Mouse (Mus musculus) forebrain, embryonic 13.5 days (tissue): Measurements from ENCODE around the gene B4galt3. TPM values are rescaled to one million over a fixed set of nuclear protein-coding genes. Genes with fewer than 3 reads are reported as not detected.

ENCODE experiments used
- ATAC-seq: fragments of 200-750 bp; cut with Nextera tagmentation; 2 replicates; pipeline ENCODE4 v1.8.0; 2017
- H3K27ac ChIP-seq: fragments of 300-500 bp; sonication (generic); 2 replicates; pipeline ENCODE4 v1.5.1; 2015; ENCODE audit warnings: inconsistent platforms, mild to moderate bottlenecking, moderate library complexity
- H3K27me3 ChIP-seq: fragments of 300-500 bp; sonication (generic); 2 replicates; pipeline ENCODE4 v1.6.1; 2015; ENCODE audit warnings: mild to moderate bottlenecking, inconsistent platforms
- H3K36me3 ChIP-seq: fragments of 300-500 bp; sonication (generic); 2 replicates; pipeline ENCODE4 v1.6.1; 2015; ENCODE audit warnings: mild to moderate bottlenecking, inconsistent platforms; ENCODE audit not compliant: poor library complexity, severe bottlenecking
- H3K4me1 ChIP-seq: fragments of 300-500 bp; sonication (generic); 2 replicates; pipeline ENCODE4 v1.6.1; 2015; ENCODE audit warnings: inconsistent platforms
- H3K4me2 ChIP-seq: fragments of 300-500 bp; sonication (generic); 2 replicates; pipeline ENCODE4 v1.6.1; 2015; ENCODE audit warnings: inconsistent platforms, mild to moderate bottlenecking, moderate library complexity
- H3K4me3 ChIP-seq: fragments of 300-500 bp; sonication (generic); 2 replicates; pipeline ENCODE4 v1.5.1; 2015; ENCODE audit warnings: mild to moderate bottlenecking, inconsistent platforms
- H3K9ac ChIP-seq: fragments of 300-500 bp; sonication (generic); 2 replicates; pipeline ENCODE4 v1.6.1; 2015; ENCODE audit warnings: mild to moderate bottlenecking, inconsistent platforms
- H3K9me3 ChIP-seq: fragments of 300-500 bp; sonication (generic); replicated peaks from 2 replicates; pipeline ENCODE4 v1.6.1; 2016; ENCODE audit warnings: inconsistent platforms
- WGBS: fragments of 180-500 bp; shearing (Covaris S2); methylation state at CpG from one replicate; pipeline ENCODE4 v1.1.7; 2015; 5-methylcytosine and 5-hydroxymethylcytosine counted together
- polyA plus RNA-seq: library from polyadenylated mRNA; unstranded; fragments of >200 nt; fragmentation: Nextera tagmentation; extraction: Ambion mirVana; gene quantifications from 2 replicates; pipeline ENCODE4 v1.2.1, GENCODE M21; 2015

B4galt3 gene
- polyA plus RNA-seq, 1 experiment from 2014 or later, result 95.3 TPM

GRCm38 (mm10) chr1:171281528-171281923 is 11.4 kb downstream of the B4galt3 start:
- H3K4me3 ChIP-seq, result peak overlapping the region; percentile 70
- peak; percentile 48 for ATAC-seq
- peak overlapping the region; percentile 64 for H3K9ac ChIP-seq
- H3K4me1 ChIP-seq, result peaks cover 36% of the 10 kb centered on the region
- peaks cover 65% of the 10 kb centered on the region for H3K36me3 ChIP-seq
- WGBS, result 1% methylated on average over 10 of the region's 10 CpGs
- peak overlapping the region; percentile 77 for H3K27ac ChIP-seq
- H3K27me3 ChIP-seq, result no peaks in the 10 kb centered on the region
- H3K4me2 ChIP-seq, result peak overlapping the region; percentile 89
- H3K9me3 ChIP-seq, result no peaks in the 10 kb centered on the region

- no peak overlapping the region for H3K9ac ChIP-seq
- H3K9me3 ChIP-seq, result no peaks in the 10 kb centered on the region
- H3K27me3 ChIP-seq, result no peaks in the 10 kb centered on the region
- peaks cover 61% of the 10 kb centered on the region for H3K36me3 ChIP-seq
- no peak overlapping the region for H3K4me3 ChIP-seq
- no peak for ATAC-seq
- peak overlapping the region; percentile 77; the same call in 1 of the 2 replicates for H3K27ac ChIP-seq
- H3K4me1 ChIP-seq, result peaks cover 43% of the 10 kb centered on the region
- 83% methylated on average over 18 of the region's 18 CpGs for WGBS
- H3K4me2 ChIP-seq, result peak overlapping the region; percentile 89
Observed at GRCm38 (mm10) chr1:171282086-171282805, 12.1 kb downstream of the B4galt3 start.

DNA sequence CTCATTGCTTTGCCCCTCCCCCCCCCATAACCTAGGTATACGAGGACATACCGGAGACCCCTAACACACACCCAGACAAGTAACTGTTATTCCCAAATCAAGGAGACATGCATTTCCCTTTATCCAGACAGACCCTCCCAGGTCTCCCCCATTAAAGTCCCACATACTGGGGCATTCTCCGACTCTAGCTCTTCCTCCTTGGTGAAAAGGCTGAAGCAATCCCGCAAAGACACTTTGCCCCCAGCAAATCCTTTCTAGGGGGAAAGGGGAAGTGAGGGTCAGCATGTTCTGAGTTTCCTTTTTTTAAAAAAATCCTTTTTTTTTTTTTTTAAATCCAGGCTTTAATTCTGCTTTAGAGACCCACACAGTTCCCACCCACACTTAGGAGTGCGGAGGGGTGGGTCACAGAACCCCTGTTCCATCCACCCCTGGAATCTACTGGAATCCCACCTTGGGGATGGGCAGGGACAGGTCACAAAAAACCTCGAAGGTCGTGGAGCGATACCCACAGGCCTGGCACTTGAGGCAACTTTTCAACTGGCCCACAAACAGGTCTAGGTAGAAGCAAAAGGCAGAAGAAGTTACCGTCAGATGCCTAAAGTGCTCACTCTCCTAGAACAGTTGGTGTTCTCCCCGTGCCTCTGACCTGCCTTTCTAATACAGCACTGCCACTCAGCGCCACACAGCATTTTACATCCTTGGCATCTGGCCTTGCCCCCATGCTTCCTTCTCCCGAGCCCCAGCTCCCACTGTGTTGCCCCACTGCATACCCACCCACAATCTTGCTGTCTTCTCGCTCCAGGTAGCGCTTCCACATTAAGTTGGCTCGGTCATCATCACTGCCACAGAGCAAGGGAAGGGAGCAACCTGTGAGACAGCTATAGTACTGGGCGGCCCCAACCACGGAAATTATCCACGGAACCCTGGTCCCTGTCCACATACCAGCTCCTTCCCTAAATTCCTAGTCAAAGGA is 13.3 kb downstream of the B4galt3 start:
- Histone ChIP-seq H3K4me2 (no peak overlapping the region), H3K9ac (no peak overlapping the region), H3K4me3 (no peak overlapping the region), H3K9me3 (no peaks in the 10 kb centered on the region), H3K4me1 (peaks cover 49% of the 10 kb centered on the region), H3K36me3 (peaks cover 52% of the 10 kb centered on the region), H3K27ac (no peak overlapping the region), H3K27me3 (no peaks in the 10 kb centered on the region)
- 91% methylated on average over 18 of the region's 18 CpGs for WGBS
- ATAC-seq, result no peak

DNA sequence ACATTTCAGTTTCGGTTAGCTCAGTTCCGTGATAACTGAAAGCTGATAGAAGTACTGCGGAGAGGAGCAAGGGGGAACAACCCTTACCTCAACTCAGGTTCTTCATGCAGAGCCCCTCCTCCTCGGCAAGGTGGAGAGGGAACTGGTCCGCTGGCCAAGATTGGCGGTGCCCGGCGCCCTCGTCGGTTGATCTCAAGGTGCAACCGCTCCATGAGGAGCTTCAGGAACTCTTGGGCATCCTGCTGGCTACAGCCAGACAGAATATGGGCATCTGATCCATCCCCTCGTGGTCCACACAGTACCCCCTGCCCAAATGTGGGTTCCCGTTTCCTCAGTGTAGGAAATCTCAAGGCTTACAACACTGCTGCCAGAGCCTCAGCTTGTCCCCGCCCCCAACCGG is 14.4 kb downstream of the B4galt3 start:
- H3K4me1 ChIP-seq, result peaks cover 48% of the 10 kb centered on the region
- peaks cover 59% of the 10 kb centered on the region for H3K36me3 ChIP-seq
- WGBS, result 92% methylated on average over 15 of the region's 15 CpGs
- H3K27ac ChIP-seq, result no peak overlapping the region
- no peak overlapping the region for H3K4me3 ChIP-seq
- H3K4me2 ChIP-seq, result no peak overlapping the region
- H3K9me3 ChIP-seq, result no peaks in the 10 kb centered on the region
- ATAC-seq, result no peak
- H3K9ac ChIP-seq, result no peak overlapping the region
- no peaks in the 10 kb centered on the region for H3K27me3 ChIP-seq

DNA sequence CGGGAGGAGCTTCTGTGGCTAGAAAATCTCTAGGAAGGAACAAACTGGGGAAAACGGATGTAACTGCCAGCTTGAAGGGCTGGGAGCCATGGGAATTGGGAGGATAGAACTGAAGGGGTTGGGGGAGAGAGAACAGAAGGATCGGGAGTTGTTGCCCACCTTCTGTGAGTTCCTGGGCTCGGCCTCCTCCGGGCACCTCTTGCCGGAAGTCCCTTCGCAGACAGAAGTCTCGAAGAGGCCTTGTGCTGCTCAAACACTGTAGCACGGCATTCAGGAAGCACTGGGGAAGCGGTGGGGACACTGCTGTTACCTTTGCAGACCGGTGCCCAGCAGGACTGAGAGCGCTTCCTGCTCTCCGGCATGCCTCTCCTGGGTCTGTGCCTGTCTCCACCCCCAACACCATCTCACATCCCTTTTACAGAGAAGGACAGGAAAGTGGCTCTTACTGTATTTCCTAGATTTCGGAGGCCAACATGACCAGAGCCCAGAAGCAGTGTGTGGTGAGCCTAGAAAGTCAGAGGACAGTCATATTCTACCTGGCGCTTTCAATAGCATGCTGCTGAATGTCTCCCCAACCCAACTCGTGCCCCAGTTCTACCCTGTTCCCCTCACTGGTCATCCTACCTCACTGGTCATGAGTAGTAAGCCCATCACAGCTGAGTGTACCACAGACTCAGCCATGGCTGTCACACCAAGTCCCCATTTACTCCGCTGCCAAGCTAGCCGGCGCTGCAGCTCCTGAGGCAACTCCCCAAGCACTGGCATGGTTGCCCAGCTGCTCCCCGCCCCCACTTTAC is 15.2 kb downstream of the B4galt3 start:
- H3K27me3 ChIP-seq, result no peaks in the 10 kb centered on the region
- no peaks in the 10 kb centered on the region for H3K9me3 ChIP-seq
- H3K27ac ChIP-seq, result no peak overlapping the region
- H3K9ac ChIP-seq, result peak overlapping the region; percentile 47; the same call in 1 of the 2 replicates
- H3K4me1 ChIP-seq, result peaks cover 40% of the 10 kb centered on the region
- no peak overlapping the region for H3K4me2 ChIP-seq
- ATAC-seq, result no peak
- peaks cover 67% of the 10 kb centered on the region for H3K36me3 ChIP-seq
- WGBS, result 89% methylated on average over 20 of the region's 20 CpGs
- no peak overlapping the region for H3K4me3 ChIP-seq

DNA sequence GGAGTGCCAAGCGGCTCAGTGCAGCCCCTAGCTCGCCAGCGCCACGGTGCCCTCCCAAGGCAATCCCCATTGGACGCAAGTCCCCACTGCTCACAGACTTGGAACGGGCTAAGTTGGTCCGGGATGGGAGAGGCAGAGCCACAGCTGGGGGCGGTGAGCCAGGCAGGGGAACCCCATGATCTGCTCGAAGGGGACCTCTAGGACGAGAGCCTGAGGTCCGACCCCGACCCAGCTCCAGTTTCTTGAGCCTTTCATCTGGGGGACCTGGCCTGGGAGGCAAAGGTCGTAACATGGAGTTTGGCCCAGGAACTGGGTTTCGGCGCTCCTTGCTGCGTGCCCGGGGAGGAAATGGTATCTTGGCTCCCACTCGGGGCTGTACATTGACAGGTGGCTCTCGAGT is 16.4 kb downstream of the B4galt3 start:
- H3K4me3 ChIP-seq, result peak overlapping the region; percentile 80
- no peaks in the 10 kb centered on the region for H3K27me3 ChIP-seq
- 90% methylated on average over 19 of the region's 19 CpGs for WGBS
- no peak overlapping the region for H3K27ac ChIP-seq
- H3K4me2 ChIP-seq, result peak overlapping the region; percentile 70
- peak overlapping the region; percentile 96; the same call in 1 of the 2 replicates for H3K9ac ChIP-seq
- peaks cover 34% of the 10 kb centered on the region for H3K4me1 ChIP-seq
- no peaks in the 10 kb centered on the region for H3K9me3 ChIP-seq
- peaks cover 68% of the 10 kb centered on the region for H3K36me3 ChIP-seq
- no peak for ATAC-seq

DNA sequence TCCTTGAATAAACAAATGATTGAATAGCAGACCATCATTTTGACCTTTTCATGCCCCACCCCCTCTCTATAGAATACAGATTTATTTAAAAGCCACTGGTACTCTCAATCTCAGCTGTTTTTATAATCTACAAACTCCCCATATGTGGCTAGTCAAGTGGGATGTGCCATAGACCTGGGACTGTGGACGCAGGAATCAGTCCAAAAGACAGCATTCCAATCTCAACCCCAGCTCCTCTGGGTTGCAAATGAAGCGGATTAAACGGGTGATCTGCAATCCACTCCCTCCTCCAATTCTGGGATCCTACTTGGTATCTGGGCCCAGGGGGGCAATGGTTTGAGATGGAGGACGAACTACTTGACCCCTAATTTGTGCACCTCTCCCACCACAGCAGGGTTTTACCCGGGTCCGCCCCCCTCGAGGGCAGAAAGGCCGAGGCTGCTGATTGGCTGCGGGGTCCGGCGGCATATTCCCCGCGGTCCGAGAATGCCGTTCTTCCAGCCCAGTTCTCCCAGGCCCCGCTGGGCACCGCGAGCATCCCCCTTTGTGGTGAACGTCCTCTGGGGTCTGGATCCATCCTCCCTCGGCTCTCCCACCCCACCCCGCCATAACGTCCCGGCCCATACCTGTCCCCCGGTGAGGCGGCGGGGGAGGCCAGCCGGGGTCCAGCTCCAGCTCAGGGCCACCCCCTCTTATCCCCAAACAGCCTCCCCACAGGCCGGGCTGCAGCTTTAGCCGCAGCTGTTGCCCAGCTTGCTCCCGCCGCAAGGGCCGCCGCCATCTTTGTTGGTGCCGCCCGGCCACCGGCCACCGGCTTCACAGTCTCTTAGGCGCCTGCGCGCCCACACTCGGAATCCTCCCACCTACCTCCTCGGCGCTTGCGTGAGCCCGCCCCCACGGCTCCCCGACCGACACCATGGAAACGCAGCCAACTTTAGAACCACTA is 17.3 kb downstream of the B4galt3 start, which contains the start of gene Usp21:
Usp21 (minus strand) TSS at position 856 of the 946 bp plus-strand sequence.
- Histone ChIP-seq H3K27ac (peak within 1 kb of the TSS; percentile 94), H3K27me3 (no peaks in the 10 kb centered on the region), H3K9ac (peak within 1 kb of the TSS; percentile 96), H3K9me3 (no peaks in the 10 kb centered on the region), H3K36me3 (peaks cover 64% of the 10 kb centered on the region), H3K4me3 (peak within 1 kb of the TSS; percentile 80), H3K4me2 (peak within 1 kb of the TSS; percentile 70), H3K4me1 (peaks cover 29% of the 10 kb centered on the region)
- peak; percentile 97 for ATAC-seq
- under 1% methylated on average over 49 of the region's 49 CpGs for WGBS

DNA sequence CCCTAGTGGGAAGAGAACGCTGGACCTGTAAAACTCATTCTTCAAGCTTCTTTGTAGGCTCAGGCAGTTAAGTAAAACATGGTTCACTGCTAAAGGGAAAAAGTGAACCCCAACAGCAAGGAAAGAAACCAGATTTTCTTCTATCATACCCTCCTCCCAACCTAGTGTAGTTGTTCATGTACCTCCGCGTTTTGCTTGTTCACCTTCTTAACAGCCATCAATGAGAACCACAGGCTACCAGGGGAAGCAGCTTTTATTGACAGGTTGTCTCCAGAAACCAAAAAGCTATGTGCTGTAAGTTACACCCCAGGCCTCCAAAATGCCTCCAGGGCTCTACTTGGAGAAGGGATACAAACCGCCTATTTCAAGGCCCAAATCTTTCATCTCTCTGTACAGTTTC is 18.2 kb downstream of the B4galt3 start:
- peak overlapping the region; percentile 80; the same call in 1 of the 2 replicates for H3K4me3 ChIP-seq
- 70% methylated on average over 4 of the region's 4 CpGs for WGBS

GRCm38 (mm10) chr1:171293351-171293750 is 23.2 kb downstream of the B4galt3 start:
- whole genome bisulfite sequencing, result 93% methylated on average over 3 of the region's 3 CpGs
- Histone ChIP-seq H3K36me3 (peaks cover 23% of the 10 kb centered on the region), H3K27ac (no peak overlapping the region), H3K4me1 (peaks cover 16% of the 10 kb centered on the region), H3K4me3 (peak overlapping the region; percentile 68), H3K9ac (no peak overlapping the region), H3K27me3 (peaks cover 22% of the 10 kb centered on the region), H3K4me2 (peak overlapping the region; percentile 80), H3K9me3 (no peaks in the 10 kb centered on the region)
- no peak for ATAC-seq

More for the DNA sequence above, 18.2 kb downstream of the B4galt3 start:
- Histone ChIP-seq H3K36me3 (peaks cover 57% of the 10 kb centered on the region), H3K27me3 (no peaks in the 10 kb centered on the region), H3K4me1 (peaks cover 33% of the 10 kb centered on the region), H3K9ac (peak overlapping the region; percentile 48; the same call in 1 of the 2 replicates), H3K4me2 (peak overlapping the region; percentile 70), H3K9me3 (no peaks in the 10 kb centered on the region), H3K27ac (peak overlapping the region; percentile 94)
- ATAC-seq, result no peak

DNA sequence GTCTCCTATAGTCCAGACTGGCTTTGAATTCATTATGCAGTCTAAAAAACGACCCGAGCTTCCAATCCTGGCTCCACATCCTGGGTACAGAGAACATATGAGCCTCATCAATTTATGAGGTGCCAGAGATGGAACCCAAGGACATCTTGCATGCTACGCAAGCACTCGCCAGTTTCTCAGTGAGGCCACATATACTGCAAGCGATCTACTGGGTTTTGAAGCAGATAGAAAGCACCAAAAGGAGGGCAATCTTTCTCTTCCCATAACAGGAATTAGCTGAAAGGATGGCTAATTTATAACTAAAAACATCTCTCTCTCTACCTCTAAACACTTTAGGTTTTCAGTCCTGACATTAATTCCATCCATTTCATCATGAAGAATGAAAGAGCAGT is 23.8 kb downstream of the B4galt3 start:
- Histone ChIP-seq H3K9me3 (no peaks in the 10 kb centered on the region), H3K27ac (peak overlapping the region; percentile 86), H3K4me1 (peaks cover 13% of the 10 kb centered on the region), H3K9ac (peak overlapping the region; percentile 77), H3K4me3 (peak overlapping the region; percentile 68), H3K4me2 (peak overlapping the region; percentile 80), H3K27me3 (peaks cover 28% of the 10 kb centered on the region), H3K36me3 (peaks cover 17% of the 10 kb centered on the region)
- 43% methylated on average over 5 of the region's 5 CpGs for WGBS
- no peak for ATAC-seq
